Mouse (Mus musculus): Measurements from ENCODE around the gene Tnfrsf25. TPM values are rescaled to one million over a fixed set of nuclear protein-coding genes. Genes with fewer than 3 reads are reported as not detected.

Gene Tnfrsf25
- polyA plus RNA-seq, 1 experiment: 0.56 TPM

DNA sequence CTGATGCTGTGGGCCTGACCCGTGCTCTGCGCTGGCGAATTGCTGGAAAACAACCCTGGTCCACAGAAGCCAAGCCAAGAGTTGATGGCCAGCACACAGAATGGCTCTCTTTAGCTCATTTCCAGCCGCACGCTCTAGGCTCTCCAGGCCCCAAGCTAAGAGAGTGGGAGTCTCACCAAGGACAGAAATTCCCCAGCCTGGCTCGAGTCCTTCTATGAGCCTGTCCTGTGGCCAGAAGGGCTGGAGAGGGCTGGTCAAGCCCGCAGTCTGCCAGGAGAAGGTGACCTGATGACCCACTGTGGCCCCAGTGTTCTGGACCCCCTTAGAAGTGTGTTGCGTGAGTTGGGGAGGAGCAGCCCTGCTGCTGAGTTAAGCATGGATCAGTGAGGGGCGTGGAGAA, 38.5 kb upstream of the Tnfrsf25 start:
- TF ChIP-seq GATA1 (IDR thresholded peaks at IDR 0.05; ENCODE audit: borderline replicate concordance, low read length) (no peak), FLI1 (IDR thresholded peaks at IDR 0.05; ENCODE audit: low read length) (no peak)
- H3K9me3 ChIP-seq: peaks cover 5% of the 10 kb centered on the region
- peaks cover 37% of the 10 kb centered on the region for H3K4me1 ChIP-seq
- H3K27me3 ChIP-seq (replicated peaks): peaks cover 41% of the 10 kb centered on the region
- H3K4me3 ChIP-seq (replicated peaks): no peak overlapping the region
- no peaks in the 10 kb centered on the region for H3K36me3 ChIP-seq (replicated peaks; ENCODE audit: low read length)

DNA sequence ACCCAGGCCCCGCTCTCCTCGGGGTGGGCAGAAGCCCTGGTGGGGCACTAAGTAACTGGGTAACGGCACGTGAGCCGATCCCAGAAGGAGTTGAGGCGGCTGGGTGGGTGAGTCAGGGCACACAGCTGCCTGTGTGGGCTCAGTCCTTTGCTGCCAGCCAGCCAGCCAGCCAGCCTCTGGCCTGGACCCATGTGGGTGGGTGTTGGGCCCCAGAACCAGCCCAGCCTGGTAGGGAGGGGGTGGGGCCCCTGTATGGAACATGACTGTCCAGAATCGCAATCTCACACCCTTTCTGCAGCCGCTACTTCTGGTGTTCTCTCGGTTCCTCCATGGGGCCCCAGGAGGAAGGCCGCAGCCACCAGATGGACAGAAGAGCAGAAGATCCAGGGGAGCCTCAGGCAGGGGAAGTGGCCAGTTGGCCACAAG, 37.6 kb upstream of the Tnfrsf25 start:
- Histone ChIP-seq H3K4me3 (replicated peaks) (no peak overlapping the region), H3K27me3 (replicated peaks) (peaks cover 44% of the 10 kb centered on the region), H3K36me3 (replicated peaks; ENCODE audit: low read length) (no peaks in the 10 kb centered on the region), H3K9me3 (peaks cover 5% of the 10 kb centered on the region), H3K4me1 (peaks cover 28% of the 10 kb centered on the region)
- no peak for TF ChIP-seq GATA1 (IDR thresholded peaks at IDR 0.05; ENCODE audit: borderline replicate concordance, low read length)

- TF ChIP-seq FLI1 (IDR thresholded peaks at IDR 0.05; ENCODE audit: low read length) (no peak), GATA1 (IDR thresholded peaks at IDR 0.05; ENCODE audit: borderline replicate concordance, low read length) (no peak)
- no peak overlapping the region for H3K4me3 ChIP-seq (replicated peaks)
- peaks cover 4% of the 10 kb centered on the region for H3K9me3 ChIP-seq
- H3K27me3 ChIP-seq (replicated peaks): peaks cover 44% of the 10 kb centered on the region
- no peaks in the 10 kb centered on the region for H3K36me3 ChIP-seq (replicated peaks; ENCODE audit: low read length)
- peaks cover 19% of the 10 kb centered on the region for H3K4me1 ChIP-seq
These were observed 36.5 kb upstream of the Tnfrsf25 start for GRCm38 (mm10) chr4:152079261-152079660.

DNA sequence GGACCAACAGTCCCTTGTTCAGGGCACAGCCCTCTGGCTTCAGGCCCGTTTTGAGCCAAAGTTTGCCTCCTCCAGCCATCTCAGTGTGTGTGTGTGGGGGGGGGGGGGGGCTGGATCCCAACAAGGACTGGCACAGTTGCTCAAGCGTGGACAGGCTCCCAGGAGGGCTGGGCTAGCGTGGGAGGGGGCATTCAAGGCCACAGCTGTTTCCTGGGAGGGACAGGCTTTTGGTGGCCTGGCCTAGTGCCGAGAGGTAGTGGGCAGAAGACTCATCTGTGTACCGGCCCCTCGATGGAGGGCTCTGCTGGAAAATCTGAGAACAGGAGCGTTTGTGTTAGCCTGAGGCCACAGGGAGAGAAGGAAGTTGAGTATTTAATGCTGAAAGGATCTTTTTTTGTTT, 35.8 kb upstream of the Tnfrsf25 start:
- peaks cover 45% of the 10 kb centered on the region for H3K27me3 ChIP-seq (replicated peaks)
- peaks cover 19% of the 10 kb centered on the region for H3K4me1 ChIP-seq
- TF ChIP-seq GATA1 (IDR thresholded peaks at IDR 0.05; ENCODE audit: borderline replicate concordance, low read length): no peak
- no peak for TF ChIP-seq FLI1 (IDR thresholded peaks at IDR 0.05; ENCODE audit: low read length)
- H3K36me3 ChIP-seq (replicated peaks; ENCODE audit: low read length): no peaks in the 10 kb centered on the region
- no peak overlapping the region for H3K4me3 ChIP-seq (replicated peaks)
- H3K9me3 ChIP-seq: no peaks in the 10 kb centered on the region

DNA sequence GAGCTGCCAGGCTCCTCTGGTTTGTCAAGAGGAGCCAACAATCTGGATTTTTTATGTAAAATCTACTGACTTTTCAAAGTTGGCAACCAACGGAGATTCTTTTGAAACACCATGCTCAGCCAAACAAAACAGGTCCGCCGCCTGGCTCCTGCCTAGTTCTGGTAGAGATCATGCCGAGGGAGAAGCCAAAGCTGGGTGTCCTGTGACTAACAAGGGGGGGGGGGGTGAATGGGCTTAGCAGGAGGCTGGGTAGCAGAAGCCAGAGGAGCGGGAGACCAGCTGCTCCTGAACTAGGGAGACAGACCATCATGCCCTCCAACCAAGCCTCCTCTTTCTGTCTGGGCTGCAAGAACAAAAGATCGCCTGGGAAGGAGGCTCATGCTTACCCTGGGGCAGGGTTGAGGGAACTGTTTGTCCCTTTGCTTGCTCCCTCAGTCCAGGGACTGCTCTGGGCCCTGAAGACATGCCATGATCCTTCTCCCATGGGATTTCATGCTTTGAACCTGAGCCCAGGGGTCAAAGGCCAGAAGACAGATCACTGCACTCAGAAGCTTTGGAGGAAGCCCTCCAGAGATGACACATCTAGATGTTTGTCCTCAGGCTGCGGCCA, 32.0 kb upstream of the Tnfrsf25 start:
- H3K4me3 ChIP-seq (replicated peaks): no peak overlapping the region
- peaks cover 54% of the 10 kb centered on the region for H3K27me3 ChIP-seq (replicated peaks)
- H3K36me3 ChIP-seq (replicated peaks; ENCODE audit: low read length): no peaks in the 10 kb centered on the region
- TF ChIP-seq FLI1 (IDR thresholded peaks at IDR 0.05; ENCODE audit: low read length) (no peak), GATA1 (IDR thresholded peaks at IDR 0.05; ENCODE audit: borderline replicate concordance, low read length) (no peak)
- H3K4me1 ChIP-seq: peaks cover 25% of the 10 kb centered on the region
- peaks cover 5% of the 10 kb centered on the region; the same call in 1 of the 2 replicates for H3K9me3 ChIP-seq

DNA sequence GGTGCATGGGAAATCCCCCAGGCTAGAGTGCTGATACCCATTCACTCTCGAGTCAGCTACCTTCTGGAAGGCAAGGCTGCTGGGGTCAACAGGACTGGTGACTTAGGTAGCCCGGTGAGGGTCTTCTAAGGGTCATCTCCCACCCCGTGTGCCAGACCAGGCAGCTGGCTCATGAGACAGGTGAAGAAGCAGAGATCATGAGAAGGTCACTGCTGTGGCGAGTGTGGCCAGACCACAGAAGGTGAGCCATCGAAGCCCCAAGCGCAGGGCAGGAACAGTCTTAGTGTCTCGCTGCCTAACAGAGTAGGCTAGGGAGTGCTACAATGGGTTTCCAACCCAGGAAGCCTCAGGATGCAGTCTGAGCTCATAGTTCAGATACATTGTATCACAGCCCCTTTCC, 31.1 kb upstream of the Tnfrsf25 start:
- H3K4me1 ChIP-seq: peaks cover 28% of the 10 kb centered on the region
- peaks cover 5% of the 10 kb centered on the region; the same call in 1 of the 2 replicates for H3K9me3 ChIP-seq
- no peak overlapping the region for H3K4me3 ChIP-seq (replicated peaks)
- no peak for TF ChIP-seq FLI1 (IDR thresholded peaks at IDR 0.05; ENCODE audit: low read length)
- no peak for TF ChIP-seq GATA1 (IDR thresholded peaks at IDR 0.05; ENCODE audit: borderline replicate concordance, low read length)
- peaks cover 59% of the 10 kb centered on the region for H3K27me3 ChIP-seq (replicated peaks)
- H3K36me3 ChIP-seq (replicated peaks; ENCODE audit: low read length): no peaks in the 10 kb centered on the region

- TF ChIP-seq FLI1 (IDR thresholded peaks at IDR 0.05; ENCODE audit: low read length) (no peak), GATA1 (IDR thresholded peaks at IDR 0.05; ENCODE audit: borderline replicate concordance, low read length) (no peak)
- Histone ChIP-seq H3K9me3 (peaks cover 5% of the 10 kb centered on the region; the same call in 1 of the 2 replicates), H3K4me1 (peaks cover 36% of the 10 kb centered on the region), H3K27me3 (replicated peaks) (peaks cover 60% of the 10 kb centered on the region), H3K4me3 (replicated peaks) (peak overlapping the region; percentile 93), H3K36me3 (replicated peaks; ENCODE audit: low read length) (no peaks in the 10 kb centered on the region)
These were observed 29.1 kb upstream of the Tnfrsf25 start for GRCm38 (mm10) chr4:152086505-152087210.

GRCm38 (mm10) chr4:152087211-152088081, 28.3 kb upstream of the Tnfrsf25 start:
- Histone ChIP-seq H3K36me3 (replicated peaks; ENCODE audit: low read length) (no peaks in the 10 kb centered on the region), H3K4me1 (peaks cover 40% of the 10 kb centered on the region), H3K9me3 (peaks cover 5% of the 10 kb centered on the region; the same call in 1 of the 2 replicates), H3K4me3 (replicated peaks) (peak overlapping the region; percentile 93), H3K27me3 (replicated peaks) (peaks cover 63% of the 10 kb centered on the region)
- TF ChIP-seq FLI1 (IDR thresholded peaks at IDR 0.05; ENCODE audit: low read length) (no peak), GATA1 (IDR thresholded peaks at IDR 0.05; ENCODE audit: borderline replicate concordance, low read length) (no peak)

DNA sequence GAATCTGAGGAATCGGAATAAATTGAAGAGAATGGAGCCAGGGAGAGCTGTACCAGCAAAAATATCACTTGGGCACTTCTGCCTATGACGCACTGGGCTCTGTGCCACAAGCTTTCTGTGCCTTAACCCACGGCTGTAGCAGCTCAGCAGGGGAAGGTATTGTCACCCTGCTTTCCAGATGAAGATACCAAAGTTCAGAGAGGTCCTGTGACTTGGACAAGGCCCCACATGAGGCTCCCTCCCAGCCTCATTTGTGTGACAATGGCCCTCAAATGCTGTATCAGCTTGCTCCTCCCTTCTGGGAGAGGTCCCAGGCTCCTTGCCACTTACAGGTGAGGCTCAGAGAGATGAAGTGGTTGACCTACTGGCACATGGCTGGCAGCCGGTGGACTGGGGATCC, 27.6 kb upstream of the Tnfrsf25 start:
- Histone ChIP-seq H3K27me3 (replicated peaks) (peaks cover 65% of the 10 kb centered on the region), H3K4me1 (peaks cover 47% of the 10 kb centered on the region), H3K4me3 (replicated peaks) (peak overlapping the region; percentile 1), H3K9me3 (peaks cover 5% of the 10 kb centered on the region; the same call in 1 of the 2 replicates), H3K36me3 (replicated peaks; ENCODE audit: low read length) (no peaks in the 10 kb centered on the region)
- TF ChIP-seq FLI1 (IDR thresholded peaks at IDR 0.05; ENCODE audit: low read length) (no peak), GATA1 (IDR thresholded peaks at IDR 0.05; ENCODE audit: borderline replicate concordance, low read length) (no peak)

All from megakaryocyte, embryonic 14.5 days (primary cell).